Mouse (Mus musculus): ENCODE measurements around the gene Tmem208. TPM values are rescaled to one million over a fixed set of nuclear protein-coding genes. Genes with fewer than 3 reads are reported as not detected.

Gene Tmem208
- polyA plus RNA-seq, 1 experiment = 31.8 TPM

- no peak overlapping the region for H3K9ac ChIP-seq (ENCODE audit: low read depth, poor library complexity, severe bottlenecking)
- no peak overlapping the region for H3K4me3 ChIP-seq (ENCODE audit: low read depth, low read length)
- H3K27me3 ChIP-seq (ENCODE audit: control insufficient read depth, insufficient read depth, low read length, poor library complexity, severe bottlenecking) = no peaks in the 10 kb centered on the region
- peaks cover 60% of the 10 kb centered on the region for H3K36me3 ChIP-seq (ENCODE audit: control insufficient read depth, insufficient read depth, low read length, poor library complexity, severe bottlenecking)
- no peaks in the 10 kb centered on the region for H3K9me3 ChIP-seq (replicated peaks; ENCODE audit: control insufficient read depth, insufficient read depth, low read length, poor library complexity, severe bottlenecking)
- peak overlapping the region; percentile 75 for H3K27ac ChIP-seq (ENCODE audit: insufficient read depth, low read length)
- peaks cover 5% of the 10 kb centered on the region for H3K4me1 ChIP-seq (ENCODE audit: control insufficient read depth, insufficient read depth, low read length)
- TF ChIP-seq EP300 (IDR thresholded peaks at IDR 0.05; ENCODE audit: insufficient read depth, low read depth, low read length) (no peak), CTCF (IDR thresholded peaks at IDR 0.05; ENCODE audit: low read depth, low read length) (no peak), POLR2A (IDR thresholded peaks at IDR 0.05; ENCODE audit: insufficient read depth, low read length) (no peak)
Measured at GRCm38 (mm10) chr8:105303396-105303795, 22.8 kb upstream of the Tmem208 start.

DNA sequence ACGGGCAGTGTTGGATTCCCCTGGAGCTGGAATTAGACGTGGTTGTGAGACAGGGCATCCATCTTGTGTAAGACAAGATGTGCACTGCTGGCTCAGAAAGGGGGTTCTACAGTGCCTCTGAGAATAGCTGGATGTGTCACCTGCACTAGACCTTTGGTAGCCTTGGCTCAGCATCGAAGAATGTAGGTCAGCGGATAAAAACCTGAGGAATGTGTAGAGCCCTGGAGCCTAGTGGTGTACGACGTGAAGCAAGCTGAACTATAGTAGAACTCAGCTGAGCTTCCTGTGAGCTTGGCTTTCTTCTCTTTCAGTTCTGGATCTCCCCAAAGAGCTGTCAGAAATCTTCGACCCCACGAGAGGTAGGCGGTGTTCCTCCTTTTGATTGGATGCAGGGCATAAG, 22.3 kb upstream of the Tmem208 start:
- Histone ChIP-seq H3K4me1 (ENCODE audit: control insufficient read depth, insufficient read depth, low read length) (peaks cover 3% of the 10 kb centered on the region), H3K9me3 (replicated peaks; ENCODE audit: control insufficient read depth, insufficient read depth, low read length, poor library complexity, severe bottlenecking) (no peaks in the 10 kb centered on the region), H3K4me3 (ENCODE audit: low read depth, low read length) (no peak overlapping the region), H3K27me3 (ENCODE audit: control insufficient read depth, insufficient read depth, low read length, poor library complexity, severe bottlenecking) (no peaks in the 10 kb centered on the region), H3K36me3 (ENCODE audit: control insufficient read depth, insufficient read depth, low read length, poor library complexity, severe bottlenecking) (peaks cover 58% of the 10 kb centered on the region), H3K9ac (ENCODE audit: low read depth, poor library complexity, severe bottlenecking) (no peak overlapping the region), H3K27ac (ENCODE audit: insufficient read depth, low read length) (peak overlapping the region; percentile 75)
- TF ChIP-seq CTCF (IDR thresholded peaks at IDR 0.05; ENCODE audit: low read depth, low read length) (no peak), POLR2A (IDR thresholded peaks at IDR 0.05; ENCODE audit: insufficient read depth, low read length) (no peak), EP300 (IDR thresholded peaks at IDR 0.05; ENCODE audit: insufficient read depth, low read depth, low read length) (no peak)

GRCm38 (mm10) chr8:105304325-105305210, 21.6 kb upstream of the Tmem208 start:
- H3K36me3 ChIP-seq (ENCODE audit: control insufficient read depth, insufficient read depth, low read length, poor library complexity, severe bottlenecking) = peaks cover 53% of the 10 kb centered on the region
- H3K9ac ChIP-seq (ENCODE audit: low read depth, poor library complexity, severe bottlenecking) = no peak overlapping the region; the same call in 1 of the 2 replicates
- H3K4me3 ChIP-seq (ENCODE audit: low read depth, low read length) = no peak overlapping the region
- peaks cover 3% of the 10 kb centered on the region for H3K4me1 ChIP-seq (ENCODE audit: control insufficient read depth, insufficient read depth, low read length)
- H3K27me3 ChIP-seq (ENCODE audit: control insufficient read depth, insufficient read depth, low read length, poor library complexity, severe bottlenecking) = no peaks in the 10 kb centered on the region
- no peaks in the 10 kb centered on the region for H3K9me3 ChIP-seq (replicated peaks; ENCODE audit: control insufficient read depth, insufficient read depth, low read length, poor library complexity, severe bottlenecking)
- peak overlapping the region; percentile 75 for H3K27ac ChIP-seq (ENCODE audit: insufficient read depth, low read length)
- no peak for TF ChIP-seq CTCF (IDR thresholded peaks at IDR 0.05; ENCODE audit: low read depth, low read length)
- TF ChIP-seq EP300 (IDR thresholded peaks at IDR 0.05; ENCODE audit: insufficient read depth, low read depth, low read length) = no peak
- no peak for TF ChIP-seq POLR2A (IDR thresholded peaks at IDR 0.05; ENCODE audit: insufficient read depth, low read length)

- Histone ChIP-seq H3K4me3 (ENCODE audit: low read depth, low read length) (peak within 1 kb of the TSS; percentile 78), H3K9me3 (replicated peaks; ENCODE audit: control insufficient read depth, insufficient read depth, low read length, poor library complexity, severe bottlenecking) (no peaks in the 10 kb centered on the region), H3K9ac (ENCODE audit: low read depth, poor library complexity, severe bottlenecking) (peak within 1 kb of the TSS; percentile 62), H3K36me3 (ENCODE audit: control insufficient read depth, insufficient read depth, low read length, poor library complexity, severe bottlenecking) (peaks cover 43% of the 10 kb centered on the region), H3K27me3 (ENCODE audit: control insufficient read depth, insufficient read depth, low read length, poor library complexity, severe bottlenecking) (no peaks in the 10 kb centered on the region), H3K4me1 (ENCODE audit: control insufficient read depth, insufficient read depth, low read length) (peaks cover 3% of the 10 kb centered on the region), H3K27ac (ENCODE audit: insufficient read depth, low read length) (peak within 1 kb of the TSS; percentile 75)
- peak; percentile 71; the same call in 1 of the 2 replicates for TF ChIP-seq EP300 (IDR thresholded peaks at IDR 0.05; ENCODE audit: insufficient read depth, low read depth, low read length)
- no peak for TF ChIP-seq CTCF (IDR thresholded peaks at IDR 0.05; ENCODE audit: low read depth, low read length)
Measured at GRCm38 (mm10) chr8:105305211-105306145, 20.7 kb upstream of the Tmem208 start, which contains the start of gene Elmo3. TSS of gene Elmo3 (plus strand) at chr8:105305601.

DNA sequence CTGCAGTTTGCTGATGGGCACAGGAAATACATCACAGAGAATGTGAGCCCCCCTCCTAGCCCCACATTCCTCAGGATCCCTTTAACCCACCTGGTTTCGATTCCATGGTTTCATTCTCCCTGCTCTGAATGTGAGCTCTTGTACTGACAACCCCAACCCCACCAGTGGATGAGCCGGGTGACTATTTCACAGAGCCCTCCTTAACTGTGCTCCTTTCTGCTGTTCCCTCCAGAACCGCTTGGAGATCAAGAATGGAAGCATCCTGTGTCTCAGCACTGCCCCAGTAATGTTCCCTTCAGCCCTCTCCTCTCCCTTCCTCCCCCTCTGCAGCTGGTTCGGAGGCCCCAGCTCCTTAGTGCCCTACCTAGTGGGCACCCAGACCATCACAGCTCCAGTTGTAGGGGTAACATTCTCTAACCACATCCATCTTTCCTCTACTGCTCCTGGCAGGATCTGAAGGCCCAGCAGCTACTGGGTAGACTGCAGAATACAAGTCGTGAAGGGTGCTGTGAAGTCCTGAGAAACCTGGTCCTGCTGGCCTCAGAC, 19.9 kb upstream of the Tmem208 start:
- H3K36me3 ChIP-seq (ENCODE audit: control insufficient read depth, insufficient read depth, low read length, poor library complexity, severe bottlenecking) = peaks cover 36% of the 10 kb centered on the region
- H3K4me1 ChIP-seq (ENCODE audit: control insufficient read depth, insufficient read depth, low read length) = peaks cover 3% of the 10 kb centered on the region
- no peaks in the 10 kb centered on the region for H3K9me3 ChIP-seq (replicated peaks; ENCODE audit: control insufficient read depth, insufficient read depth, low read length, poor library complexity, severe bottlenecking)
- H3K9ac ChIP-seq (ENCODE audit: low read depth, poor library complexity, severe bottlenecking) = peak overlapping the region; percentile 62
- no peak for TF ChIP-seq CTCF (IDR thresholded peaks at IDR 0.05; ENCODE audit: low read depth, low read length)
- TF ChIP-seq POLR2A (IDR thresholded peaks at IDR 0.05; ENCODE audit: insufficient read depth, low read length) = no peak
- no peak for TF ChIP-seq EP300 (IDR thresholded peaks at IDR 0.05; ENCODE audit: insufficient read depth, low read depth, low read length)
- no peaks in the 10 kb centered on the region for H3K27me3 ChIP-seq (ENCODE audit: control insufficient read depth, insufficient read depth, low read length, poor library complexity, severe bottlenecking)
- peak overlapping the region; percentile 49 for H3K27ac ChIP-seq (ENCODE audit: insufficient read depth, low read length)
- H3K4me3 ChIP-seq (ENCODE audit: low read depth, low read length) = peak overlapping the region; percentile 78
